Mouse (Mus musculus): ENCODE measurements around the gene Gpi1.

DNA sequence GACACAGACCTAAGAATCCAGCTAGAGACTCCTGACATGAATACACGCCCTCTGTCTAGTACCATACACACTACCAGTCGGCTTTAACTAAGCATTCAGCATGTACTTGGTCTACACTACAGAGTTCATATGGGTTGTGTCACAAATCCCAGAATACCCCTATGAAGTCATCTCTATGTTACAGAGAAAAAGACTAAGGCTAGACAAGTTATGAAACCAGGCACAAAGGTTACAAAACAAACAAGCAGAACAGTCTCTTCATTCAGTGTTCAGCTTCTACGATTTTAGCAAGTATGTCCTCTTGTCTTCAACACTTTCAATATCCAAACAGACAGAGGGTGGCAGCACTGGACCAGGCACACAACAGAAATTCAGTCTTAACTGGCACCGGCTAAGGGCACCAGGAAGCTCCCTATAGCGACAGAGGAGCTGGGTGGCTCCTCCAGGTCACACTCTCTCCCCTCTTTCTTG, 35.8 kb upstream of the Gpi1 start:
- TF ChIP-seq POLR2A (IDR thresholded peaks at IDR 0.05; ENCODE audit: insufficient read depth, low read length) (no peak), CTCF (IDR thresholded peaks at IDR 0.05; ENCODE audit: low read depth, low read length) (no peak)

All from ES-Bruce4 (cell line).